ENCODE assay signal across 9 mouse cellular contexts in genomic region chr6:47013535-47013934, GRCm38 (mm10).
DNase-seq lines count a peak whose midpoint lies in the region; ATAC-seq and TF ChIP-seq lines count a peak whose summit lies in the region.
"Had no signal": no experiment of that assay in that cellular context is flagged by ENCODE, and none has a peak within 500 bp of the region (broad histone marks: within the 10 kb centered on the region; RNA-seq: fewer than 3 reads in every experiment).

No protein-coding gene starts in this region.

- peak; percentile 63 for DNase-seq in Muller cell, postnatal 12 days (ENCODE audit: inconsistent ontology term)
- DNase-seq in hindbrain, postnatal 0 days (ENCODE audit: low spot score) = peak; percentile 96
- DNase-seq in left cerebral cortex, adult 11 months (ENCODE audit: low spot score) = peak; percentile 83
- DNase-seq in right cerebral cortex, postnatal 4 days = peak; percentile 90

- WGBS in forebrain, embryonic 13.5 days = 12% methylated on average over 4 of the region's 4 CpGs
- 7% methylated on average over 4 of the region's 4 CpGs for WGBS in hindbrain, postnatal 0 days

- peak; percentile 91 for TF ChIP-seq CTCF in hindbrain, postnatal 0 days (IDR thresholded peaks at IDR 0.05; ENCODE audit: low read depth)

- no peak overlapping the region for H3K4me3 ChIP-seq in forebrain, embryonic 13.5 days
- H3K4me3 ChIP-seq in hindbrain, postnatal 0 days (ENCODE audit: low read length) = no peak overlapping the region

- H3K9me3 ChIP-seq in forebrain, embryonic 13.5 days (replicated peaks) = no peaks in the 10 kb centered on the region
- no peaks in the 10 kb centered on the region for H3K9me3 ChIP-seq in hindbrain, postnatal 0 days (ENCODE audit: low read length)

- no peak overlapping the region for H3K27ac ChIP-seq in forebrain, embryonic 13.5 days
- H3K27ac ChIP-seq in hindbrain, postnatal 0 days = no peak overlapping the region
- H3K27ac ChIP-seq: macrophage had no signal

- no peaks in the 10 kb centered on the region for H3K36me3 ChIP-seq in forebrain, embryonic 13.5 days (ENCODE audit: poor library complexity, severe bottlenecking)
- H3K36me3 ChIP-seq in hindbrain, postnatal 0 days (ENCODE audit: insufficient read depth, low read length) = no peaks in the 10 kb centered on the region

- H3K4me2 ChIP-seq in forebrain, embryonic 13.5 days = no peak overlapping the region
- H3K4me2 ChIP-seq in hindbrain, postnatal 0 days (ENCODE audit: low read depth, low read length) = no peak overlapping the region

- no peaks in the 10 kb centered on the region for H3K27me3 ChIP-seq in forebrain, embryonic 13.5 days
- H3K27me3 ChIP-seq in hindbrain, postnatal 0 days (ENCODE audit: insufficient read depth, low read length) = no peaks in the 10 kb centered on the region

- H3K4me1 ChIP-seq in forebrain, embryonic 13.5 days = 0 out of 2 replicates have a peak, but pooled peaks cover 3% of the 10 kb centered on the region
- H3K4me1 ChIP-seq in hindbrain, postnatal 0 days (ENCODE audit: insufficient read depth, low read length) = peaks cover 3% of the 10 kb centered on the region; the same call in 1 of the 2 replicates

- peak; percentile 93 for ATAC-seq in cerebellum, adult (ENCODE audit: insufficient number of reproducible peaks, low FRiP score, low TSS enrichment)
- ATAC-seq in forebrain, embryonic 13.5 days = peak; percentile 96
- peak; percentile 91 for ATAC-seq in hindbrain, postnatal 0 days
- peak; percentile 87 for ATAC-seq in megakaryocyte-erythroid progenitor cell, adult 5-6 weeks (replicated peaks; ENCODE audit: low FRiP score, low TSS enrichment, poor library complexity, severe bottlenecking)
- no peak for ATAC-seq in activated CD4-positive, CD25-positive, alpha-beta regulatory T cell, adult 4 months

- H3K9ac ChIP-seq in forebrain, embryonic 13.5 days = no peak overlapping the region
- H3K9ac ChIP-seq in hindbrain, postnatal 0 days (replicated peaks; ENCODE audit: low read length) = no peak overlapping the region
